Mouse (Mus musculus): Measurements from ENCODE around the gene Plxna4. TPM values are rescaled to one million over a fixed set of nuclear protein-coding genes. Genes with fewer than 3 reads are reported as not detected.

The Plxna4 gene
- total RNA-seq, 2 experiments from 2014 or later = 14.5 to 16.0 TPM

DNA sequence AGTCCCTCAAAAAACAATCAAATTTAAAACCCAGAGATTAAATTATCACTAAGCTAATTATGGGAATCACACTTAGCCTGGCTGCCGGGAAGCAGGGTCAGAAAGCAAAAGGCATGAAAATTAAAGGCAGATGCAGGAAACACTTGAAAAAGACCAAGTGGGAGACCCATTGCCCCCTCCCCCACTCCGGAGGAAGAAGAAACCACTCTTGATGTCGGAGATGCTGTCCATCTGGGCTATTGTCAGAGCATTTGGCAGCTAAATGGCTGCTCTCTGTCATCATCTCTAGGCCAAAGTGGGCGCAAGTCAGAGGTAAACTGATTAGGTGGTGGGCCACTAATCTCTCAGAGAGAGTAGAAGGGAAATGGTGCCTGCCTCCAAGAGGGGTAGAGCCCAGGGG is 105.5 kb downstream of the Plxna4 start:
- intact Hi-C loops (cut with DNase I) = no loop called here
- DNase-seq = no peak

DNA sequence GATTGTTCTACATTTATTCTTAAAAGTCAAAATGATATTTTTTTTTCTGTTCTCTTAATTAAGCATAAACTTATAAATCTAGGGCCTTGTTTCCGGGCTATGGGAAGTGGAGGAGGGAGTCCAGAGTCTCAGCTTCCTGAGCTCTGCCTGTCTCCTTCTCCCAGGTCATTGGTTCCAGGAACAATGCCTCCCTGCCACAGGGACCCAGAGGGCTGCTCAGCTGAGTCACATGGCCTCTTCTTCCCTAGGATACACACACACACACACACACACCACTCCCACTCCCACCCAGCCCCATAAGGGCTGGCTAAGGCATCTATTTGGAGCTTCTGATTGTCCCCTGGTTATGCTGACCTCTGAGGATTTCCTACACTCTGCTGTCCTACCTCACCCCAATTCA is 107.3 kb downstream of the Plxna4 start:
- DNase-seq = no peak
- intact Hi-C loops (cut with DNase I) = loop anchor here (2.0 kb wide), 1 partner anchor 20 kb away; no protein-coding TSS in a partner anchor

GRCm38 (mm10) chr6:32479765-32480164 is 108.2 kb downstream of the Plxna4 start:
- intact Hi-C loops (cut with DNase I) = loop anchor here (1.0 to 5.0 kb wide), 4 partner anchors 19 to 152 kb away; no protein-coding TSS in a partner anchor
- no peak for DNase-seq

DNA sequence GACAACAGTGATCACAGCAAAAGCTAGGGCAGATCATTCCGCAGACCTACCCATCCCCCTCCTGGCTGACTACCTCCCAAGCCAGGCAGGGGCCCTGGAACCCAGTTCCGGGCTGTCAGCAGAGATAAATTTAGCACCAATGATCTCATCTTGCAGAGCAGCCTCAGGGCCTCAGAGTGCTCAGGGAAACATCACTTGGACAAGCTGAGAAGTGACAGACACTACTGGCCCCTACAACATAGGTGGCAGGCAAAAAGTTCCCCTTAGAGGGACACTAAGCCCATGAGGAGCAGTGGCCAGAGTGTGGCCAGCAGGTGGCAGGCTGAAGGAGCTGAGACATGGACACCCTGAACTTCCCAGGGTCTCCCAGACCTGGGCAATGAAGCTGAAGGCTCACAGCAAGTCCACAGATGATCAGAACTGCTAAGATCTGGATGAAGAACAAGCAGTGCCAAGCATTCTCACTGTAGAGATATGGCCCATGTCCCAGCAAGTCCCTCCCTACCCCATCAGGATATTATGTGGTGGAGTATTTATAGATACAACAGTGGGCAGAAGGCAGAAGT is 108.7 kb downstream of the Plxna4 start:
- peak; percentile 74 to 82 for DNase-seq
- intact Hi-C loops (cut with DNase I) = loop anchor here (1.0 to 5.0 kb wide), 3 partner anchors 82 to 152 kb away; no protein-coding TSS in a partner anchor

- DNase-seq = no peak
- intact Hi-C loops (cut with DNase I) = loop anchor here (5.0 kb wide), 2 partner anchors 79 to 149 kb away; no protein-coding TSS in a partner anchor
Observed at GRCm38 (mm10) chr6:32475958-32476357, 112.0 kb downstream of the Plxna4 start.

DNA sequence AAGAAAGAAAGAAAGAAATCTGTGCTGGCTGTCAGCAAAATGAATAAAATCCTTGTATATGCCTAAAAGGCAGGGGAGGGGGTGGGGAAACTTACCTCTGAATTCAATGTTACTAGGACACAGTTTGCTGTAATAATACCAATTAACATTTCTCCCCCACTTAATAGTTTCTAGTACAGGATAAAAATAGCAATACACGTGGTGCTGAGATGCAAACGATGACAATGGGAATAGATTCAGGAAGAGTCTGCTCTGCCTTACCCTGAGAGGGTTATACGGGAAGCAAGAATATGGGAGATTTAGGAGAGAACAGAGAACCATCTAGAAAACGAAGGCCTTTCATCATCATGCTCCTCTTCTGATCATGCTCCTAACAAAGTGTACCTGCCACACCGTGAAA is 115.9 kb downstream of the Plxna4 start:
- intact Hi-C loops (cut with DNase I) = no loop called here
- DNase-seq = no peak

DNA sequence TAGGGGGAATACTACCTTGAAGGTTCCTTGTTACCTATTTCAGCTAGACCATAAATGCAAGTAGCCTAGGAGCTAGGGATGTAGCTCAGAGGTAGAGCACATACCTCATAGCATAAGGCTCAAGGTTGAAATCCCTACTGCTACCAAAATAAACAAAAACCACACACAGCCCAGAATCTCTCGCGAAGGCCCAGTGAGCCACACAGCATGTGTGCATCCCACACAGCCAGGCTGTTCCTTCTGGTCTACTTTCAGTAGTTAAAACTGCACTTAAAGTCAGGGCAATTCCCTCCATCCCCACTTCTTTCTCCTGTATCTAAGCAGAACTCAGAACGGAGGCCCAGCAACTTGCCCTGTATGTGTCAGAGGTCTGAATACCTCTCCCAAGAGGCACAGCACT is 116.4 kb downstream of the Plxna4 start:
- DNase-seq = no peak
- intact Hi-C loops (cut with DNase I) = no loop called here

DNA sequence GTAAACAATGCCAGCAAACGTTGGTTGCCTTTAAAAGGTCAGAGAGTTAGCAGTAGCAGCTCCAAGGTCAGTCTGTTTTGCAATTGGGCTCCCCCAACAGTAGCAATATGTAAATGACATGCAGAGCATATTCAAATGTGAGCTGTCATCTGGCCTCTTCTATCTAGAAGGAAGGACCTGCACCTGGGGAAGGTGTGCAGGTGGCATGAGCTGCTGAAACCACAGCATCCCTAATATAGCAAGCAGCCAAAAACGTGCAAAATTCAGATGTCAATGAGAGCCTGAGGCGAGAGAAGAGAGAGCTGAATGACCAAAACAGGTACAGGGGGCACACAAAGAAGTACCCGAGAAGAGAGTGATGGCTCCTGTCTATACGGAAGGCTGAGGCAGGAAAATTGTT is 118.8 kb downstream of the Plxna4 start:
- intact Hi-C loops (cut with DNase I) = no loop called here
- DNase-seq = no peak

GRCm38 (mm10) chr6:32465129-32465528 is 122.9 kb downstream of the Plxna4 start:
- intact Hi-C loops (cut with DNase I) = no loop called here
- DNase-seq = no peak

DNA sequence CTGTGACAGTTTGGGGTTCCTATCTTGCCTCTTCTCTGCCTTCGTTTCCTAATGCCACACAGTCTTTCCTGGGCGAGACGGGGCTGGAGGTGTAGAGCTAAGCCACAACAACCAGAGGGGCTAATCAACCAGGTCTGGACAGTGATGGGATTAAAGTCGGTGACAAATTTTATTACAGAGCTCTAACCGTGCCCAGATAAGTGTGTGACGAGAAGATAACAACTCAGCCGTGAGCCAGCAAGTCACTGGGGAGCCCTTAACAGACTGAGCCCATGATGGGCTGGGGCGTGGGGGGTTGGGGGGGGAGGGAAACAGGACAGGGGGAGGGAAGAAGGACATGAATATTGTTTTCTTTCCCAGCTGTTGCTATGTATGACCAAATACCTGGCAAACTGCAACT is 123.4 kb downstream of the Plxna4 start:
- DNase-seq = no peak
- intact Hi-C loops (cut with DNase I) = loop anchor here (5.0 kb wide), 1 partner anchor 67 kb away; no protein-coding TSS in a partner anchor

GRCm38 (mm10) chr6:32464046-32464445 is 123.9 kb downstream of the Plxna4 start:
- DNase-seq = peak; percentile 22 to 55
- intact Hi-C loops (cut with DNase I) = loop anchor here (5.0 kb wide), 1 partner anchor 67 kb away; no protein-coding TSS in a partner anchor

- DNase-seq = peak; percentile 32 to 40
- intact Hi-C loops (cut with DNase I) = loop anchor here (2.0 to 5.0 kb wide), 2 partner anchors 20 to 63 kb away; no protein-coding TSS in a partner anchor
Observed at GRCm38 (mm10) chr6:32460400-32460799, 127.6 kb downstream of the Plxna4 start.

DNA sequence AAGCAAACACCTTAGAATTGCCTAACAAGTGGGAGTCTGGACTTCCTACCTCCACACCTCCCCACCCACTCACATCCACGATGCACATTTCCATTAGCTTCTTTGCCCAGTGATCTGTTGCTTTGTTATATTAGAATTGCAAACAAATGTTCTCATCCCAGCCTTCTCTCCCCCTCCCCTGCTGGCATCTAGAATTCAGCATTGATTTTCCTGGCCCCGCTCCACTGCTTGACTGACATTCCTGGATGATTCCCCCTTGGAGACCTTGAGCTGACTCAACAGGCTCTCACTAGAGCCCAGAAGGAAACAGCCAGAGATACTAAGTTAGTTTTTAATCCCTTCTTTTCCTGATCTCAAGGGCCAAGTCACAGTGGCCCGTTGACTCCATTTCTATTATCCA is 131.4 kb downstream of the Plxna4 start:
- DNase-seq = no peak
- intact Hi-C loops (cut with DNase I) = no loop called here

DNA sequence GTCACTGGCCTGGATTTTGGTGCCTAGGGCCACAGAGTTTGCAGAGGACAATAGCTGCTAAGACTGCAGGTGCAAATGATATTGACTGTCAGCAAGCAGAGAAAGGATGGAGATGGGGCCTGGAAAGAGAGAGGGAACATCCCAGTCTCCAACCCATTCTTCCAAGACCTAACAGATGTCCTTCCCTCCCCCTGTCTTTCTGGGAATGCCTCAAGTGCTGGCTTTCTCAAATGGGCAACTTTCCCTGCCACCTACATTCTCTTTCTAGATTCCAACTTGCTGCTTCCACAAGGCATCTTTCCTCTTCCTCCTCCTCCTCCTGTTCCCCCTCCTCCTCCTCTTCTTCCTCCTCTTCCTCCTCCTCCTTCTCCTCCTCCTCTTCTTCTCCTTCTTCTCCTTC is 136.1 kb downstream of the Plxna4 start:
- intact Hi-C loops (cut with DNase I) = no loop called here
- no peak for DNase-seq

GRCm38 (mm10) chr6:32449237-32449963 is 138.6 kb downstream of the Plxna4 start:
- no peak for DNase-seq
- intact Hi-C loops (cut with DNase I) = no loop called here

GRCm38 (mm10) chr6:32448787-32449186 is 139.2 kb downstream of the Plxna4 start:
- DNase-seq = no peak

DNA sequence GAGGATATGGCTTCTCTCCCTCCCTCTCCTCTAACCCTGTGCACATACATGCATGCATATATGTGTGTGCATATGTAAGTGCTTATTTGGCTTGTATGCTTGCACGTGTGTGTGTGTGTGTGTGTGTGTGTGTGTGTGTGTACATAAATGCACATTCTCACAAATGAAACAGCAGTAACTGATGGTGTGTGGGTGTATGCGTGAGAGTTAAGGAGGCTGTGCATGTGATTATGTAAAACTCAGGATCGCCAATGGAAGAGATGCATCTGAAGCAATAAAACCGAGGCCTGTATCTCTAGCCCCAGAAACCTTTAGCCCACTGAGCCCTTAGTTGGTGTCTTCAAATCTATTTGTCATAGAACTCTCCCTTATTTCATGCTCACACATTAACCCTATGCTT is 141.7 kb downstream of the Plxna4 start:
- DNase-seq = no peak
- intact Hi-C loops (cut with DNase I) = no loop called here

More at GRCm38 (mm10) chr6:32448787-32449186, 139.2 kb downstream of the Plxna4 start:
- intact Hi-C loops (cut with DNase I) = no loop called here

DNA sequence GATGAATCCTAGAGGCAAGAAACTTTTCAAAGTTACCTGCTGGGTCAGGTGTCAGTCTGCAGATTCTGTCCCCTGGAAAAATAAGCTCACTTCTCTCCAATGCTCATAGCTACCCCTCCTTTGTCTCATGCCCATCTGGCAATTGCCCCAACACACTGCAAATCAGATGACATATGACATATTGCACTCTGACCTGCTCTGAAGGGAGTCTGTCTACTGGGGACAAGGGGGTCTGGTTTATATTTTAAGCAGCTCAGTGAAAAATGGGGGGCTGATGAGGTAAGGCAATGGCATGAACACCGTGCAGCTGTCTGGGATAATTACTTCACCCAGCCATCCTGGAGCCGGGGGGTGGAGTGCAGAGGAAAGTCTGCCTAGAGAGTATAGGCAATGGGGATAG is 142.7 kb downstream of the Plxna4 start:
- DNase-seq = no peak
- intact Hi-C loops (cut with DNase I) = no loop called here

DNA sequence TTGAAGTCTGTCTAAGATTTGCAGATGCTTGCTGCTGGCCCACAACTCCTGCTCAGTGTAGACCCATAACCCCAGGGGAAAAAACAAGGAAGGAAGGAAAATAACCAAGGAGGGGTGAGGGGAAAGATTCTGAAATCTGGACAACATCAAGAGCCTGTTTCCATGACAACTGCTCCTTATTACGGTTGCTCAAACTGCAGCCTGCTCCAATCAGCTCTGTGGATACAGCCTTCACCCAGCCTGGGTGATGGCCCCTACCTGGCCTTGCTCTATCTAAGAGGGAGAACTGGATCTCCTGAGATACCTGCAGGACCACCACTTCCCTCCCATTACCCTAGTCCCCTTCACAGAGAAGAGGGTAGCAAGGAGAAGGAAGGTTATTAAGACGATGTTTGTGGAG is 143.6 kb downstream of the Plxna4 start:
- intact Hi-C loops (cut with DNase I) = no loop called here
- no peak for DNase-seq

DNA sequence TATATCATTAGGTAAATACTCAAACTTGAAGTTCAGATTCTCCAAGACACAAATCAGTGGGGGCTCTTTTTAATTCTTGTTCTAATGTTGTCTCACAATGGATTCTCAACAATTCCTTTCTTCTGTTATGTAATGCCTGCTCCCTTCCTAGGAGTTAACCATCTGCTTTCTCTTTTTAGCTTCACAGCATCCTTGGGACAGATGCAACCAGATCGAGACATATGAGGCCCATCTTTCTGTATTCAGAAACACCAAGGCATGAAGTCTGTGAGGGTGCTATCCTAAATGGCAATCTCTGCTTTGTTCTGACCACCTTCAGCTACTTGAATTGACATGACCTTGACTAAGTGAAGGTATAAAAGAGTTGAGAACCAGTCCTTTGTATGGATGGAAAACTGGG is 144.3 kb downstream of the Plxna4 start:
- DNase-seq = no peak
- intact Hi-C loops (cut with DNase I) = no loop called here

- DNase-seq = no peak
- intact Hi-C loops (cut with DNase I) = no loop called here
Observed at GRCm38 (mm10) chr6:32439434-32439833, 148.6 kb downstream of the Plxna4 start.

DNA sequence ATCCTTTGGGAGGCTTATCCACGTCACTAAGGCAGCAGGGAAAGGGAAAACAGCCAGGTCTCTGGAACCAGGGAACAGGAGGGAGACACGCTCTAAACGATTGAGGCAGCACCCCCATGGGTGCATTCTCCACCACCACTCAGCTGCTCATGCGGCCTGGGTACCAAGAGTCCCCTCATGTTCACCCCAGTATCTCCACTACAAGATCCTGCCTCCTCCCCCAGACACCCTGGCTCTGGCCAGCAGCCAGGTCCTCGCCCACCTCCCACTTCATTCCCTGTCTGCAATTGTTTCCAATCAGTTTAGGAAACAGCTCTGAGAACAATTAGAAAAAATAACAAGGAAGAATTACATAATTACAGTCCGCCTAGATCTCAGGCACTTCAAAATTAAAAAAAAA is 150.8 kb downstream of the Plxna4 start:
- intact Hi-C loops (cut with DNase I) = no loop called here
- peak; percentile 41 to 44 for DNase-seq
